Mouse (Mus musculus): ENCODE data around the gene Gm45261. TPM values are rescaled to one million over a fixed set of nuclear protein-coding genes. Genes with fewer than 3 reads are reported as not detected.

Gm45261 gene
- polyA plus RNA-seq, 2 experiments = not detected

- no peak for ATAC-seq (ENCODE audit: low FRiP score, low read depth)
- Histone ChIP-seq H3K4me3 (replicated peaks; ENCODE audit: low read length) (no peak overlapping the region), H3K9ac (ENCODE audit: low read depth, low read length, severe bottlenecking) (no peak overlapping the region), H3K27me3 (ENCODE audit: control insufficient read depth, insufficient read depth, low read length) (no peaks in the 10 kb centered on the region), H3K4me1 (ENCODE audit: control insufficient read depth, insufficient read depth, low read length) (no peaks in the 10 kb centered on the region), H3K36me3 (ENCODE audit: control insufficient read depth, insufficient read depth, low read length) (no peaks in the 10 kb centered on the region), H3K27ac (replicated peaks; ENCODE audit: low read depth, low read length) (no peak overlapping the region), H3K4me2 (replicated peaks; ENCODE audit: low read depth, low read length, severe bottlenecking) (no peak overlapping the region), H3K9me3 (ENCODE audit: control insufficient read depth, low read length) (no peaks in the 10 kb centered on the region)
- DNase-seq (ENCODE audit: low spot score) = no peak
- no peak for TF ChIP-seq POLR2A (IDR thresholded peaks at IDR 0.05; ENCODE audit: borderline replicate concordance, extremely low read depth, insufficient read depth, insufficient read length)
- WGBS = 74% methylated on average over 2 of the region's 2 CpGs
These were observed 7.3 kb downstream of the Gm45261 start for GRCm38 (mm10) chr1:80453971-80454370.

GRCm38 (mm10) chr1:80451914-80452549, 9.2 kb downstream of the Gm45261 start:
- ATAC-seq (ENCODE audit: low FRiP score, low read depth) = no peak
- DNase-seq (ENCODE audit: low spot score) = no peak
- WGBS = 81% methylated on average over 1 of the region's 1 CpGs
- Histone ChIP-seq H3K27me3 (ENCODE audit: control insufficient read depth, insufficient read depth, low read length) (no peaks in the 10 kb centered on the region), H3K9ac (ENCODE audit: low read depth, low read length, severe bottlenecking) (no peak overlapping the region), H3K4me2 (replicated peaks; ENCODE audit: low read depth, low read length, severe bottlenecking) (no peak overlapping the region), H3K27ac (replicated peaks; ENCODE audit: low read depth, low read length) (no peak overlapping the region), H3K36me3 (ENCODE audit: control insufficient read depth, insufficient read depth, low read length) (no peaks in the 10 kb centered on the region), H3K4me3 (replicated peaks; ENCODE audit: low read length) (no peak overlapping the region), H3K4me1 (ENCODE audit: control insufficient read depth, insufficient read depth, low read length) (no peaks in the 10 kb centered on the region), H3K9me3 (ENCODE audit: control insufficient read depth, low read length) (no peaks in the 10 kb centered on the region)
- no peak for TF ChIP-seq POLR2A (IDR thresholded peaks at IDR 0.05; ENCODE audit: borderline replicate concordance, extremely low read depth, insufficient read depth, insufficient read length)

GRCm38 (mm10) chr1:80447554-80447953, 13.7 kb downstream of the Gm45261 start:
- no peak for TF ChIP-seq POLR2A (IDR thresholded peaks at IDR 0.05; ENCODE audit: borderline replicate concordance, extremely low read depth, insufficient read depth, insufficient read length)
- H3K4me1 ChIP-seq (ENCODE audit: control insufficient read depth, insufficient read depth, low read length) = no peaks in the 10 kb centered on the region
- DNase-seq (ENCODE audit: low spot score) = no peak
- no peaks in the 10 kb centered on the region for H3K36me3 ChIP-seq (ENCODE audit: control insufficient read depth, insufficient read depth, low read length)
- H3K27ac ChIP-seq (replicated peaks; ENCODE audit: low read depth, low read length) = no peak overlapping the region
- no peak overlapping the region for H3K4me3 ChIP-seq (replicated peaks; ENCODE audit: low read length)
- no peaks in the 10 kb centered on the region for H3K27me3 ChIP-seq (ENCODE audit: control insufficient read depth, insufficient read depth, low read length)
- no peak overlapping the region for H3K9ac ChIP-seq (ENCODE audit: low read depth, low read length, severe bottlenecking)
- no peak overlapping the region for H3K4me2 ChIP-seq (replicated peaks; ENCODE audit: low read depth, low read length, severe bottlenecking)
- no peaks in the 10 kb centered on the region for H3K9me3 ChIP-seq (ENCODE audit: control insufficient read depth, low read length)
- no peak for ATAC-seq (ENCODE audit: low FRiP score, low read depth)
- WGBS = 72% methylated on average over 1 of the region's 1 CpGs

GRCm38 (mm10) chr1:80440911-80441310, 20.3 kb downstream of the Gm45261 start:
- H3K4me3 ChIP-seq (replicated peaks; ENCODE audit: low read length) = no peak overlapping the region
- H3K9ac ChIP-seq (ENCODE audit: low read depth, low read length, severe bottlenecking) = no peak overlapping the region
- H3K27me3 ChIP-seq (ENCODE audit: control insufficient read depth, insufficient read depth, low read length) = no peaks in the 10 kb centered on the region
- 60% methylated on average over 2 of the region's 2 CpGs for WGBS
- H3K36me3 ChIP-seq (ENCODE audit: control insufficient read depth, insufficient read depth, low read length) = no peaks in the 10 kb centered on the region
- no peak for ATAC-seq (ENCODE audit: low FRiP score, low read depth)
- H3K4me1 ChIP-seq (ENCODE audit: control insufficient read depth, insufficient read depth, low read length) = no peaks in the 10 kb centered on the region
- no peak for DNase-seq (ENCODE audit: low spot score)
- TF ChIP-seq POLR2A (IDR thresholded peaks at IDR 0.05; ENCODE audit: borderline replicate concordance, extremely low read depth, insufficient read depth, insufficient read length) = no peak
- H3K9me3 ChIP-seq (ENCODE audit: control insufficient read depth, low read length) = no peaks in the 10 kb centered on the region
- no peak overlapping the region for H3K27ac ChIP-seq (replicated peaks; ENCODE audit: low read depth, low read length)
- no peak overlapping the region for H3K4me2 ChIP-seq (replicated peaks; ENCODE audit: low read depth, low read length, severe bottlenecking)

- Histone ChIP-seq H3K4me3 (replicated peaks; ENCODE audit: low read length) (no peak overlapping the region), H3K4me2 (replicated peaks; ENCODE audit: low read depth, low read length, severe bottlenecking) (no peak overlapping the region), H3K9ac (ENCODE audit: low read depth, low read length, severe bottlenecking) (no peak overlapping the region), H3K27ac (replicated peaks; ENCODE audit: low read depth, low read length) (no peak overlapping the region), H3K27me3 (ENCODE audit: control insufficient read depth, insufficient read depth, low read length) (no peaks in the 10 kb centered on the region), H3K9me3 (ENCODE audit: control insufficient read depth, low read length) (no peaks in the 10 kb centered on the region), H3K4me1 (ENCODE audit: control insufficient read depth, insufficient read depth, low read length) (no peaks in the 10 kb centered on the region), H3K36me3 (ENCODE audit: control insufficient read depth, insufficient read depth, low read length) (no peaks in the 10 kb centered on the region)
- TF ChIP-seq POLR2A (IDR thresholded peaks at IDR 0.05; ENCODE audit: borderline replicate concordance, extremely low read depth, insufficient read depth, insufficient read length) = no peak
- WGBS = 71% methylated on average over 2 of the region's 2 CpGs
- ATAC-seq (ENCODE audit: low FRiP score, low read depth) (no peak), DNase-seq (ENCODE audit: low spot score) (no peak)
These were observed 22.7 kb downstream of the Gm45261 start for GRCm38 (mm10) chr1:80438506-80438905.
